Mouse (Mus musculus): ENCODE data around the gene Edf1. TPM values are rescaled to one million over a fixed set of nuclear protein-coding genes. Genes with fewer than 3 reads are reported as not detected.
A peak's percentile ranks its signal among the peaks of the same experiment; 100 is the strongest.

Gene Edf1
- total and polyA plus RNA-seq, 3 experiments, result 127 to 329 (median 307) TPM

DNA sequence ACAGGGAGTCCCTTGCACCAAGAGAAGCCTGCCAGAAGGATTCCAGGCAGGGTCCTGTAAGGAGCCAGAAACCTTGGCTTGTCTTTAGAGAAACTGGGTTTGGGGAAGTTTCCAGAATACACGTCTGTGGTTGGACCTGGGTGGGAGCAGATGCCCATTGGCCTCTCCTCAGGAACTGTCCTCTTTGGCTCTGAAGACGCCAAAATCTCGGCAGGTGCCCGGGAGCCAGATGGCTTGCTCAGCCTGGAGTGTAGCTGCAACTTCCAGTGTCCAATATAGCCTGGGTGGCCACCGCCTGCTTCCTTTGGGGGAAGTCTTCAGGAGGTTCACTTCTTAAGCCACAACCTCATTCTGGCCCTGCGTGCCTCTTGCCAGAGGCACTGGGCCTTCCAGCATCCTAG, 24.3 kb downstream of the Edf1 start:
- DNase-seq, result no peak

- peak; percentile 52 for DNase-seq
These were observed 24.9 kb downstream of the Edf1 start for GRCm38 (mm10) chr2:25582466-25583119.

DNA sequence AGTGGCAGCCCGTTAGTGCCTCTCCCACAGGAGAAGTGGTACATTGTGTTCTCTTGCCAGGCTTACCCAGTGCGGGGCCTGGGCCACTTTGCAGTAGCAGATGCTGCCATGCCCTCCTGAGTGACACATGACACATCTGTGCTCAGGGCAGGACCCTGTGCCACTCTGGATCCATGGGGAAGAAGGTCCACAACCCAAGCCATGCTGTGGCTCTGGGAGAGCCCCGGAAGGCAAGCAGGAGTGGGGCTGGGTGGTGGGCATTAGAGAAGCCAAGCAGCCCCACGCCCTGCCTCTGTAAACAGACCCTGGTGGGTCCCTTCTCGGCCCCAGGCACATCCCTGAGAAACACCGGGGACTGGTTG, 25.5 kb downstream of the Edf1 start:
- DNase-seq, result no peak

DNA sequence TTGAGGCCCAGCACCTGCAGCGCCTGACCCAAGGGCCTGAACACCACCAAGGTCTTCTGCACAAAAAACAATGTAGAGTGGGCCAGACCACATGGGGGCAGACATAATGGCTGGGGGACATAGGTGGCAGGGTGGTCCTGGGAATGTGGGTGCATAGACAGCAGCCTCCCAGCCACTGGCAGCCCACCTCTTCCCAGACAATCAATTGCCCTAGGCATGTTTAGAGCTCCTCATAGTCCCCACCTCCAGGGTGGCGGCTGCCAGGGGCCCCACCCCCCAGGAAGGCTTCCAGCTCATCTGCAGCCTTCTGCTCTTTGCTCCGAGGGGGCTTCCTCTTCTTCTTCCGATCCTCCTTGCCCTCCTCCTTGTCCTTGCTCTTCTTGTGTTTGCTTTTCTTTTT, 25.9 kb downstream of the Edf1 start:
- DNase-seq, result no peak

DNA sequence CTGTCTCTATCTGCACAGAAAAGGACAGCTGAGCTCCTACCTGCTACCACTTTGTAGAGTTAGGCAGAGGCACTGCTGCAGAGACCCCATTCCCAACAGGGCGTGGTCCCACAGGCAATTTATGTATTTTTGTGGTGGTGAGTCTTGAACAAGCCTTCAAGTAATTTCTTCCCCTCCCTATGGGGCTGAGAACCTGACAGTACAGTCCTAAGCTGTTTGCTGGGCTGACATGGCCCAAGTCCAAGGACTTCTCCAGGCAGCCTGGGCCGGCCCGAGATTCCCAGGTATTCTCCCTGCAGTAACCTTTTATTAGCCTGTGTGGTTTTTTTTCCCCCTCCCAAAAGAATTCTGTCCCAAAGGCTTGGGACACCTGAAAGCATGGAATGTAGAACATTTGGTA, 26.5 kb downstream of the Edf1 start:
- no peak for DNase-seq

DNA sequence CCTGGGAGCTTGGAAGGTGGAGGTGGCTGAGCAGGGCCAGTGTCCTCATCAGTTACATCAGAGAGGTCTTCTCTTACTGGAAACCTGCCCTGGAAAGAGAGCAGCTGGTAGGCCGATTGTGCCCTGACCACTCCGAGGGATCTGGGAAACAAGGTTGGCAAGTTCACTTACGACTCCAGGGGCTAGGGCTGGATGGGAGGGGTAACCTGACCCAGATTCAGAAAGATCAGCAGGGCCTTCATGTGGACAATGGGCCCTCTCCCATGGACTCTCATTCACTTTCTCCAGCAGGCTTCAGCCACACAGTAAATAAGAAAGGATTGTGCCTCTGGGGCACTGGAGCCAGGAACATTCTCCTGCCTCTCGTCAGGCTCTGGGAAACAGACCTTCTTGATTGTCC, 27.2 kb downstream of the Edf1 start:
- DNase-seq, result no peak

DNA sequence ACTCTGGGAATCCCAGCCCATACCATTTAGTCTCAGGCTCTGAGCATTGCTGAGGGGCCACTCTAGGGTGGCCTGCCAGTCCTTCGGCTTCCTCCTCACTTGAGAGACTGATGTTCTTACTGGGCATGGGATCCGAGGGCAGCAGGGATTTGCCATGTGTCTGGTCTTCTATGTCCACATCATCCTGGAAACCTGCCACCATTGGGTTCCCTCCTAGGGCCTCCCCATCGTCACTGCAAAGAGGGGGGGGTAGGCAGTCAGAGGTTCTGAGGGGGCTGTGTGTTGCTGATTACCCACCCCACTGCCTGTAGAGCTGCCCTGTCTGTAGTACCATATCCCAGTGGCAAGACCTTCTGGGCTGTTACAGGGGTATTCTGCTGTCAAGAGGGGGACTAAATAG, 28.0 kb downstream of the Edf1 start:
- no peak for DNase-seq

DNA sequence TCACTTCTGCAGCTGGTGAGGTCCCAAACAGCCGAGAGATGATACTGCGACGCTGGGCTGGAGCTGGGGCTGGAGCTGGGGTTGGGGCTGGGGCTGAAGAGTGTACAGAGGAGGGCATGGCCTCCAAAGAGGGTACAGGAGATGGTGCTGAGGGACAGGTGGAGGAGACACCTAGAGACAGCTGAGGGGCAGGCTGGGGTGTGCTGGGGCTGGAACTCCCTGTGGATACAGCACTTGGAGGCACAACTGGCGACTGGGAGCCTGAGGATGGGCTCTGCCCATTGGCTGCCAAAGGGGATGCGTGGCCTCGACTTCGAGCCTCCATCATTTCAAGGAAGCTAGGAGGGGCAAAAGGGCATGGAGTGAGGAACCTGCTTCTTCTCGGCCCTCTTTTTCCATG, 29.6 kb downstream of the Edf1 start:
- no peak for DNase-seq

- no peak for DNase-seq
These were observed 30.7 kb downstream of the Edf1 start for GRCm38 (mm10) chr2:25588227-25588907.

GRCm38 (mm10) chr2:25591863-25592262, 34.2 kb downstream of the Edf1 start:
- no peak for DNase-seq

DNA sequence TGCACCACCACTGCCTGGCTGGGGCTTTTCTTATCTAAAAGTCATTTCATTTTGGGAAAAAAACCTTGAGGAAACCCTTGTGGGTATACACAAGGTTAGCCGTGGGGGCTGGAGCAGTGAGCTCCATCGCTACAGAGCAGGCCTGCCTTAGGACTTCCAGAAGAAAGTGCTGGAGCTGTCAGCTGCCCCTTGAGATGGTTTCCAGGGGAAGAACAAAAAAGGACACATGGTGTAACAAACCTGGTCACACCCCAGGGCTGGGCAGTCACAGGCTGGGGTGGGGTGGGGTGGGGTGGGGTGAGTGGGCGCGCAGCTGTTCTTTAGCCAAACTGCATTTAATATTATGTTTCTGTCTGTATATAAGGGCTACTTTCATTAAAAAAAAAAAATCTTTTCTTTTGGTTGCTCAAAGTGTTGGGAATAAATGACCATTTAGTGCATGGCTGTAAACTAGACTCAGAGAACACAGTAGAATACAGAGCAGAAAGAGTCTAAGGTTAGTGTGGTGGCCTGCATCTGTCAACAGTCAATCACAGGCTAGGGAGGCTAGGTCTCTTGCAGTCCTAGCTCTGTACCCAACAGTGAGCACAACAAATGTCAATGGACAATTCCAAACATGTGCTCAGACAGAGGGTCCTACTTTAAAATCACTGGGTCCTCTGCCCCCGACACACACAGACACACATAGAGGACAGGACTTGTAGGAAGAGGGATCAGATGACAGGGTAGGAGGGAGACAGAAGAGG, 39.3 kb downstream of the Edf1 start:
- no peak for DNase-seq

DNA sequence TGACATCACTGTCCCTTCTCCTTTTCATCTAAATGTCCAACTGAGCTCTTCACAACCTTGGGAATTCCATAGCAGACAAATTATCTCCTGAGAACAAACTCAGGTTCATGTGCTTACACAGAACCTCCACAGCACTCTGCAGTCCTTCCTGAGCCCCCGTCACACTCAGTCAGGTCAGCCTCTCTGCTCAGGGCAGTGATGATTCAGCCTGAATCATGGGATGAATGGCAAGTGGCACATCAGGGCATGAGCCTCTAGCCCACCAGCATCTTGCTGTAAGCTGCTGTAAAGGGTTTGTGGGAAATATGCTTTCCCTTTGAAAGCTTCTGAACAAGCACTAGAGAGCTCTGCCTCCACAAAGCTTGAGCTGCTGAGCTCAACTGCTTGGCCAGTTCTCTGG, 41.1 kb downstream of the Edf1 start:
- DNase-seq, result peak; percentile 59

- DNase-seq, result no peak
These were observed 42.4 kb downstream of the Edf1 start for GRCm38 (mm10) chr2:25600037-25600436.

DNA sequence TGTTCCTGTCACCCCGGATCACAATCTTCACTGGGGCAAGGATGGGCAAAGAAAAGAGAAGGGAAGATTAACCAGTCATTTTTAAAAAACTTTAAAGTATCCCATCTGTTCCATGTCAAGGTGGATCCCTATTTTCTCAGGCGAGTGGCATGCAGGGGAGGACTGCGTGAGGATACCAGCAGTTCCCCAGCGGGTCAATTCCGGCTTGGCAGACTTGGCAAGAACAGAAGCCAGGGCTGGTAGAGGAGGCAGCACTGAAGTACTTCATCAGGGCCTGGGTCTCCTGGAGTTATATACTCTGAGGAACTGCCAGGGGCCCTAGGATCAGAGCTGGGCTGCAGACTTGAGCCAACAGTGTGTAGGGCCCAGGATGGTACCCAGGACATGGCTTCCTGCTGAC, 44.9 kb downstream of the Edf1 start:
- no peak for DNase-seq

DNA sequence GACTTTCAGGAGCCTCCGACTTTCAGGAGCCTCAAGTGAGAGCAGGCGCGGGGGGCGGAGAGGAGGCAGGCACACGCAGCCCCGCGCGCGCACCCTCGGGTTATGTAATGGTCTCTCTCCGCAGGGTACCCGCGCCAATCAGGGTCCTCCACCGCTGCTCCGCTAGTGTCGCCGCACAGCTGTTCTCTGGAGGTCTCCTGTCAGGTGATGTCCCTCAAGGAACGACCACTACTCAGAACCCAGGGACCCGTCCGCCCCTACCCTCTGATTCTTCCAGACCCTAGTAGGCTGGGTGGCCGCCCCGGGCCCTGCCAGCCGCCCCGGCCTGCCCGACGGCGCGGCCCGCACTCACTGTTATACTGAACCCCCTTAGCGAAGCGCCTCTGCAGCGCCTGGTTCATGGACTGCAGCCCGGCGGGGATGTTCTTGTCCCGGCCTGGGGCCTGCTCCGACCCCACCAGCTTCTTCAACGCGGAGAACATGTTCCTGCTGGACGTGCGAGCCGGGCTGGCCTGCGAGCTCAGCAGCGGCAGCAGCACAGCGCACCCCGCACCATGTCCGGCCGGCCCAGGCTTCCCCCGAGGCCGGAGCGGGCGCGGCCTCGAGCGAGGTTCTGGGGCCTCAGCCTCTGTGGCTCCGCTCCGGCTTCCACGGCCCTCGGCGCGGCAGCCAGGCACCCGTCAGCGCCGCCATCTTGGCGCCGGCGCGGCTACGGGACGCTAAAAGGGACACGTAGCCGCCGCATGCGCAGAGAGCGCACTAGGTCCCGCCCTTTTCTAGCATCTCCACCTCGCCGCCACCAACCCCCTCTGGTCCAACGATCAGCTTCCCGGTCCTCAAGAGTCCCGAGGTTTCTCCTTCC, 50.3 kb downstream of the Edf1 start, which contains the start of gene Rabl6:
Gene Rabl6 (minus strand): TSS at position 761 of the 862 bp plus-strand sequence.
- DNase-seq, result peak; percentile 93

GRCm38 (mm10) chr2:25608671-25609070, 51.0 kb downstream of the Edf1 start:
- no peak for DNase-seq

Other genes starting within 250 kb of the Edf1 start
Only the 30 nearest of the 33 such genes appear.
- 10 to 100 TPM; 34.2 to 38.5 TPM for gene Dpp7, start 201.5 kb upstream of the Edf1 start, total RNA-seq (2021)
- 47.1 and 55.0 TPM in 2 replicates for gene Dpp7, start 201.5 kb upstream of the Edf1 start, polyA plus RNA-seq (2012; rRNA removed)
- 10 to 100 TPM; 15.0 to 22.7 TPM for gene Uap1l1, start 192.2 kb upstream of the Edf1 start, total RNA-seq (2021)
- 28.4 and 41.5 TPM in 2 replicates for gene Uap1l1, start 192.2 kb upstream of the Edf1 start, polyA plus RNA-seq (2012; rRNA removed)
- under 1 TPM in 1 of 2 experiments, not detected in 1; 0.23 TPM for gene Sapcd2, start 185.5 kb upstream of the Edf1 start, total RNA-seq (2021)
- 3.9 and 4.4 TPM in 2 replicates for gene Sapcd2, start 185.5 kb upstream of the Edf1 start, polyA plus RNA-seq (2012; rRNA removed)
- gene Entpd2, start 162.0 kb upstream of the Edf1 start, total RNA-seq (2021), result 1 to 10 TPM; 3.7 to 7.2 TPM
- gene Entpd2, start 162.0 kb upstream of the Edf1 start, polyA plus RNA-seq (2012; rRNA removed), result 21.1 and 24.7 TPM in 2 replicates
- 100 to 1,000 TPM; 128 to 145 TPM for gene Npdc1, start 158.5 kb upstream of the Edf1 start, total RNA-seq (2021)
- gene Npdc1, start 158.5 kb upstream of the Edf1 start, polyA plus RNA-seq (2012; rRNA removed), result 685 and 775 TPM in 2 replicates
- gene Fut7, start 134.6 kb upstream of the Edf1 start, total RNA-seq (2021), result under 1 TPM in 1 of 2 experiments, not detected in 1; 0.24 TPM
- 0.10 and 0.40 TPM in 2 replicates for gene Fut7, start 134.6 kb upstream of the Edf1 start, polyA plus RNA-seq (2012; rRNA removed)
- 10 to 100 TPM; 32.1 to 42.7 TPM for gene Abca2, start 129.1 kb upstream of the Edf1 start, total RNA-seq (2021)
- 86.8 and 118 TPM in 2 replicates for gene Abca2, start 129.1 kb upstream of the Edf1 start, polyA plus RNA-seq (2012; rRNA removed)
- under 1 TPM in 1 of 2 experiments, not detected in 1; 0.66 TPM for gene Clic3, start 101.0 kb upstream of the Edf1 start, total RNA-seq (2021)
- gene Clic3, start 101.0 kb upstream of the Edf1 start, polyA plus RNA-seq (2012; rRNA removed), result 1.6 and 3.4 TPM in 2 replicates
- 10 to 100 TPM; 33.3 to 35.2 TPM for gene Paxx, start 96.8 kb upstream of the Edf1 start, total RNA-seq (2021)
- gene Paxx, start 96.8 kb upstream of the Edf1 start, polyA plus RNA-seq (2012; rRNA removed), result 85.9 and 124 TPM in 2 replicates
- 1 to 10 TPM; 2.5 to 2.7 TPM for gene Ptgds, start 87.8 kb upstream of the Edf1 start, total RNA-seq (2021)
- 4.9 and 5.6 TPM in 2 replicates for gene Ptgds, start 87.8 kb upstream of the Edf1 start, polyA plus RNA-seq (2012; rRNA removed)
- gene Lcn12, start 63.9 kb upstream of the Edf1 start, total RNA-seq (2021), result not detected
- gene Lcn12, start 63.9 kb upstream of the Edf1 start, polyA plus RNA-seq (2012; rRNA removed), result not detected in 2 replicates
- 10 to 100 TPM; 83.9 to 89.5 TPM for gene Fbxw5, start 57.1 kb upstream of the Edf1 start, total RNA-seq (2021)
- 34.4 and 64.3 TPM in 2 replicates for gene Fbxw5, start 57.1 kb upstream of the Edf1 start, polyA plus RNA-seq (2012; rRNA removed)
- 1 to 10 TPM; 1.5 to 2.0 TPM for gene C8g, start 56.1 kb upstream of the Edf1 start, total RNA-seq (2021)
- 2.7 and 3.0 TPM in 2 replicates for gene C8g, start 56.1 kb upstream of the Edf1 start, polyA plus RNA-seq (2012; rRNA removed)
- 10 to 100 TPM; 22.3 to 29.0 TPM for gene Traf2, start 10.9 kb upstream of the Edf1 start, total RNA-seq (2021)
- 11.1 and 12.7 TPM in 2 replicates for gene Traf2, start 10.9 kb upstream of the Edf1 start, polyA plus RNA-seq (2012; rRNA removed)
- 1 to 10 TPM; 2.3 to 7.4 TPM for gene Mamdc4, start 17.0 kb downstream of the Edf1 start, total RNA-seq (2021)
- gene Mamdc4, start 17.0 kb downstream of the Edf1 start, polyA plus RNA-seq (2012; rRNA removed), result 4.2 and 8.8 TPM in 2 replicates
- gene Phpt1, start 17.4 kb downstream of the Edf1 start, total RNA-seq (2021), result 10 to 100 TPM; 53.5 to 54.1 TPM
- 36.7 and 53.4 TPM in 2 replicates for gene Phpt1, start 17.4 kb downstream of the Edf1 start, polyA plus RNA-seq (2012; rRNA removed)
- 1 to 10 TPM; 1.4 to 2.1 TPM for gene Ajm1, start 23.9 kb downstream of the Edf1 start, total RNA-seq (2021)
- gene Ajm1, start 23.9 kb downstream of the Edf1 start, polyA plus RNA-seq (2012; rRNA removed), result 10.5 and 13.5 TPM in 2 replicates
- 10 to 100 TPM; 86.4 to 96.9 TPM for gene Rabl6, start 50.7 kb downstream of the Edf1 start, total RNA-seq (2021)
- 139 and 150 TPM in 2 replicates for gene Rabl6, start 50.7 kb downstream of the Edf1 start, polyA plus RNA-seq (2012; rRNA removed)
- gene Ccdc183, start 59.8 kb downstream of the Edf1 start, total RNA-seq (2021), result not detected
- gene Ccdc183, start 59.8 kb downstream of the Edf1 start, polyA plus RNA-seq (2012; rRNA removed), result not detected in 2 replicates
- gene Tmem141, start 64.2 kb downstream of the Edf1 start, total RNA-seq (2021), result 10 to 100 TPM; 23.2 to 35.5 TPM
- 27.1 and 27.9 TPM in 2 replicates for gene Tmem141, start 64.2 kb downstream of the Edf1 start, polyA plus RNA-seq (2012; rRNA removed)
- 10 to 100 TPM in 1 of 2 experiments, 1 to 10 TPM in 1; 4.6 to 10.1 TPM for gene Fcna, start 70.2 kb downstream of the Edf1 start, total RNA-seq (2021)
- 2.4 and 4.4 TPM in 2 replicates for gene Fcna, start 70.2 kb downstream of the Edf1 start, polyA plus RNA-seq (2012; rRNA removed)
- not detected for gene Lcn8, start 95.3 kb downstream of the Edf1 start, total RNA-seq (2021)
- gene Lcn8, start 95.3 kb downstream of the Edf1 start, polyA plus RNA-seq (2012; rRNA removed), result not detected in 2 replicates
- not detected for gene Lcn5, start 100.1 kb downstream of the Edf1 start, total RNA-seq (2021)
- not detected in 2 replicates for gene Lcn5, start 100.1 kb downstream of the Edf1 start, polyA plus RNA-seq (2012; rRNA removed)
- not detected for gene Lcn6, start 118.9 kb downstream of the Edf1 start, total RNA-seq (2021)
- not detected in 2 replicates for gene Lcn6, start 118.9 kb downstream of the Edf1 start, polyA plus RNA-seq (2012; rRNA removed)
- not detected for gene Lcn10, start 124.9 kb downstream of the Edf1 start, total RNA-seq (2021)
- gene Lcn10, start 124.9 kb downstream of the Edf1 start, polyA plus RNA-seq (2012; rRNA removed), result not detected in 2 replicates
- 1 to 10 TPM in 1 of 2 experiments, under 1 TPM in 1; 0.41 to 1.8 TPM for gene Obp2a, start 142.2 kb downstream of the Edf1 start, total RNA-seq (2021)
- gene Obp2a, start 142.2 kb downstream of the Edf1 start, polyA plus RNA-seq (2012; rRNA removed), result 4.8 and 6.2 TPM in 2 replicates
- 10 to 100 TPM; 36.7 to 46.1 TPM for gene Bmyc, start 148.9 kb downstream of the Edf1 start, total RNA-seq (2021)
- gene Bmyc, start 148.9 kb downstream of the Edf1 start, polyA plus RNA-seq (2012; rRNA removed), result 134 and 139 TPM in 2 replicates
- gene Obp2b, start 179.2 kb downstream of the Edf1 start, total RNA-seq (2021), result not detected
- not detected in 2 replicates for gene Obp2b, start 179.2 kb downstream of the Edf1 start, polyA plus RNA-seq (2012; rRNA removed)
- gene Lcn3, start 207.7 kb downstream of the Edf1 start, total RNA-seq (2021), result not detected
- not detected in 2 replicates for gene Lcn3, start 207.7 kb downstream of the Edf1 start, polyA plus RNA-seq (2012; rRNA removed)
- gene Lcn11, start 219.2 kb downstream of the Edf1 start, total RNA-seq (2021), result not detected
- gene Lcn11, start 219.2 kb downstream of the Edf1 start, polyA plus RNA-seq (2012; rRNA removed), result not detected in 2 replicates